Mouse (Mus musculus) hindbrain, embryonic 15.5 days (tissue): ENCODE results near the gene Gpr85. TPM values are rescaled to one million over a fixed set of nuclear protein-coding genes. Genes with fewer than 3 reads are reported as not detected.

Source experiments
- ATAC-seq: fragments of 200-750 bp; cut with Nextera tagmentation; 2 replicates; pipeline ENCODE4 v1.8.0; 2017; ENCODE audit warnings: low read depth, moderate number of reproducible peaks, moderate TSS enrichment; ENCODE audit not compliant: low FRiP score
- H3K27ac ChIP-seq: fragments of 300-500 bp; sonication (generic); replicated peaks from 2 replicates; pipeline ENCODE4 v1.5.1; 2015; ENCODE audit warnings: mild to moderate bottlenecking, inconsistent platforms
- H3K27me3 ChIP-seq: fragments of 300-500 bp; sonication (generic); 2 replicates; pipeline ENCODE4 v1.6.1; 2015; ENCODE audit warnings: control low read depth, inconsistent platforms
- H3K36me3 ChIP-seq: fragments of 300-500 bp; sonication (generic); 2 replicates; pipeline ENCODE4 v1.6.1; 2015; ENCODE audit warnings: control low read depth, inconsistent platforms
- H3K4me1 ChIP-seq: fragments of 300-500 bp; sonication (generic); replicated peaks from 2 replicates; pipeline ENCODE4 v1.6.1; 2015; ENCODE audit warnings: control low read depth, inconsistent platforms
- H3K4me2 ChIP-seq: fragments of 300-500 bp; sonication (generic); 2 replicates; pipeline ENCODE4 v1.6.1; 2015; ENCODE audit warnings: moderate library complexity, mild to moderate bottlenecking, inconsistent platforms
- H3K4me3 ChIP-seq: fragments of 300-500 bp; sonication (generic); 2 replicates; pipeline ENCODE4 v1.5.1; 2015; ENCODE audit warnings: mild to moderate bottlenecking, inconsistent platforms
- H3K9ac ChIP-seq: fragments of 300-500 bp; sonication (generic); 2 replicates; pipeline ENCODE4 v1.6.1; 2015; ENCODE audit warnings: inconsistent platforms
- H3K9me3 ChIP-seq: fragments of 300-500 bp; sonication (generic); 2 replicates; pipeline ENCODE4 v1.6.1; 2016; ENCODE audit warnings: control low read depth, inconsistent platforms
- polyA plus RNA-seq: library from polyadenylated mRNA; unstranded; fragments of >200 nt; fragmentation: Nextera tagmentation; extraction: Ambion mirVana; gene quantifications from 2 replicates; pipeline ENCODE4 v1.2.1, GENCODE M21; 2015

Gpr85 gene
- polyA plus RNA-seq, 1 experiment from 2014 or later = 107 TPM

GRCm38 (mm10) chr6:13797389-13797788 lies 42.4 kb downstream of the Gpr85 start:
- Histone ChIP-seq H3K27me3 (no peaks in the 10 kb centered on the region), H3K4me3 (no peak overlapping the region), H3K4me1 (no peaks in the 10 kb centered on the region), H3K27ac (no peak overlapping the region), H3K36me3 (no peaks in the 10 kb centered on the region), H3K9me3 (no peaks in the 10 kb centered on the region), H3K9ac (no peak overlapping the region), H3K4me2 (no peak overlapping the region)
- no peak for ATAC-seq

Other genes starting within 250 kb of the Gpr85 start
- gene Tmem168, start 231.8 kb downstream of the Gpr85 start, polyA plus RNA-seq = 20.0 and 20.3 TPM in 2 replicates
- 19.2 and 19.8 TPM in 2 replicates for gene Bmt2, start 162.0 kb downstream of the Gpr85 start, polyA plus RNA-seq
- gene 2610001J05Rik, start 31.6 kb upstream of the Gpr85 start, polyA plus RNA-seq = 91.2 and 100 TPM in 2 replicates